Mouse (Mus musculus) naive thymus-derived CD4-positive, alpha-beta T cell, adult 2 months (primary cell): ENCODE measurements around the gene Kcnab1.
"Not testable (repeated sequence)": the region's sequence is repeated elsewhere in the genome, so short reads cannot be mapped to it uniquely, and the experiment has no call there.

Experiments used
- DNase-seq: peaks from one replicate; pipeline ENCODE4 v3.0.0-alpha.2; 2011; ENCODE audit warnings: low read depth

The Kcnab1 gene

DNA sequence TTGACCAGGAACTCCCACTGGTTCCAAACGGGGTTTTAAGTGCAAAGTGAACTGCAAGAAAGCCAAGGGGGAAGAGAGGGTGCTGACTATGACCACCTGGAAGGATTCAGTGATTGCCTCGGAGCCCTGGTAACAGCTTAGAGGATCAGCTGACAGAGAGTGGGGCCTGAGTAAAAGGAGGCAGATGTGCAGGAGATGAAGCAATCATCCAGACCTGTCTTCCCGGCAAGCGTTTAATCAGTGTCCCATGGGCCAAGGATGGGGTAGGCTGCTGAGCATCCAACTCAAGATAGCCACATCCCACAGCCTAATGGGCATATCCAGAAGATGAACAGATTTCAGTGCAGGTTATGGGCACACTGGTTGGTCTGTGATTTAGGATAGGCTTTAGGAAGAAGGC is 258.8 kb downstream of the Kcnab1 start:
- DNase-seq, result no peak

DNA sequence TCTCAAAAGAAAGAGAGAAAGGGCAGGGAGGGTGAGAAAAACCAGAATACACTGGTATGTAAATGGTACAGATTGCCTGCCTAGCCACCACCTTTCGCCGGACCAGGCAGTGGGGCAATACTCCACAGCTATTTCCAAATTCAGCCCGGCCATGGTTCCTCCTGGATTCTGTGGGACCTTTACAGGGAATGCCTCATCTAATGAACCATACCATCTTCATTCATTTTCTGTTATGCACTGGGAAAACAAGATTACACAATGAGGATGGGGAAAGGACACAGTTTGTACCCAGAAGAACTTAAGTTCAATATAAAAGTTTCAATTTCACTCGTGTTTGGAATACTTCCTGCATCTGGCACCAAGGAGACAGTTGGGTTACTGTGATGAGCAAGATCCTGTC is 263.4 kb downstream of the Kcnab1 start:
- no peak for DNase-seq

DNA sequence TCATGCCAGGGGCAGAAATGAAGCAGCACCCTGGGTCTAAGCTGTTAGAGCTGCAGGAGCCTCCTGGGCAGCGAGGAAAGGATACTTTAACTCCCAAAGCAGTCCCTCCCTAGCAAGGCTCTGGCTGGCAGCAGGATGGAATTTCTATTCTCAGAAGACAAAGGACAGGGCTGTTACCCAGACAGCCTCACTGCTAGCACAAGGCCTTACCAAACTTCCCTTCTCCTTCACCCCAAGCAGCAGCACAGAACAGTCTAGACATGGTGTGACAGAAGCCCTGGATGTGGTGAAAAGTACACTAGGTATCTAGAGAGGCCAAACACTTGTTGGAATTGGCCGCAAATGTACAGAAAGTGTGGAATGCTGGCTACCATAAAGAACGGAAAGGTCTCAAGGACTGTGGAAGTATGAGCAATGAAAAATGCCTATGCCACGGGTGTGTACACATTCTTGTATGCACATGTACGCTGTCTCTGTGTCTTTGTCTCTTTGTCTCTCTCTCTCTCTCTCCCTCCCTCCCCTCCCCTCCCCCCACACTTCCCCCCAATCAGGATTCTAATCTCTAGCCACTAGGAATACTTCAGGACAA is 264.5 kb downstream of the Kcnab1 start:
- no peak for DNase-seq

DNA sequence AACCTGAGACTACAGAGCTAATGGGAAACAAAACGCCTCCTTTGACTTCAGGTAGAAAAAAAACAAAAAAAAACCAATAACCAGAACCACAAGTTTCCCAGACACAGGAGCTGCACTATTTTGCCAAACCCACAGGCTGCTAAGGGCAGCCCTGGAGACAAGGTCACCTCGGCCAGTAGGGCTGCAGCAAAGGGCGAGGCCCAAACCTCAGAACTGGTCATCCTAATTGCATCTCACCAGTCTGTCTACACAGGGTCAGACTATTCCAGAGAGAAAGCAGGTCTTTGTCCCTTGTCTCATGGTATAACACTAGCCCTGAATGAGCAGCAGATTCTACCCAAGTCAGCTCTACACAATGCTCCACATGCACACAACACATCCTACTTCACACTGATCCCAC is 265.5 kb downstream of the Kcnab1 start:
- DNase-seq, result no peak

DNA sequence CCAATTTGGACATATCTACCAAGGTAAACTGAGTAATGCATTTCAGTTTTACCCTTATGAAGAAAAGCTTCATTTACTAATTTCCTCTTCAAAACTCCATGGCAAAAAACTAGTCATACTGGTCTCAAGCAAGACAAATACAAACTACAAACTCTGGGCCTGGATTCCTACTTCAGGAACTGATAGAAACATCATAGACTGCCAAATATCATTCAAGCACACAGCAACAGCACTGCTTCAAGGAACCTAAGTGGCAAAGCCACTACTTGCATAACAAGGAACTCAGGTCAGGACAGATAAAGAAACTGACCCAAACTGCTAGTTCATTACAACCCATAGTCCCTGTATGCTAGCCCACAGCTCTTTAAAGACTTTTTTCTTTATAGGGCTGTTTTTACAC is 269.5 kb downstream of the Kcnab1 start:
- no peak for DNase-seq

DNA sequence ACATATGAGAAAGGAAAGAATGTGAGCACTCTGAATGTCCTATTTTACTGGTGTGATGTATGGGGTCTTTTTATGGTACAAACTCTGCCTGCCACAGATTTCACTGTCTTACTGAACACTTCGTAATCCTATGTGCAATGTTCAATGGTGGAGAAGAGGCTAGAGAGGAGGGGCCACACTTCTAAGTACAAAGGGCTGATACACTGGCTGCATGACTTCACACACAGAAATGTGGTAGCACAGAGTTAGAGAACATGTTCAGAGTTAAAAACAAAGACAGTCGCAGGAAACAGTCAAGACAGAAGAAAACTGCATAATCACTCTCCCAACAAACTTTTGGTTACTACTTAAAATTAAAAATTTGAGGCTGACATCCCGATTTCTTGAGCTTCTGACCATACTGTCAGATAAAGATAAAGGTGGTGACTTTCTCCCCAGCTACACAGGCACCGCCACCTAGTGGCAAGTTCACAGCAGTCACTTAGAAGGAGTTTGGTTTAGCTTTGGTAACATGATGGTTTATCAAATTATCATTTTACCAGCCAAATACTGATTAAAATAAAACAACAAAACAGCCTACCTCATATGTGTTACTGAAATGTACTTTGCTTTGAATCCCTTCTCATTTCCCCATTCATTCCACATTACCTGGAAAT is 270.8 kb downstream of the Kcnab1 start:
- DNase-seq, result peak; percentile 48

DNA sequence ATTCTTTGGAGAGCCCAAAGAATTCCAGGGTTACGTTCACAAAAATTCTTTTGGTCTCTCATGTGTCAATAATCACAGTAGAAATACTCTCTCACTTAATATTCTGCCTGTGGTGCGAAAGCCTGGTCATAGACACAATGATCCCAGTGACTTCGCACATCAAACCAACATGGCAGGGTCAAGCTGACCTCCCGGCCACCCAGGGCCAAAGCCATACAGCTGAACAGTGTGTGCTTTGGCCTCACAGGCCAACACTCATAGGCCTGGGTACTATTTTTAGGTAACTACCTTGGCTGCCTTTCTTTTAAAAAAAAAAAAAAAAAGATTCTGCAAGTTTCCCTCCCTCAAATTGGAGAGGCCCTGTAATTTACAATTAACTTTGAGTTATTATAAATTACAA is 271.9 kb downstream of the Kcnab1 start:
- DNase-seq, result no peak

DNA sequence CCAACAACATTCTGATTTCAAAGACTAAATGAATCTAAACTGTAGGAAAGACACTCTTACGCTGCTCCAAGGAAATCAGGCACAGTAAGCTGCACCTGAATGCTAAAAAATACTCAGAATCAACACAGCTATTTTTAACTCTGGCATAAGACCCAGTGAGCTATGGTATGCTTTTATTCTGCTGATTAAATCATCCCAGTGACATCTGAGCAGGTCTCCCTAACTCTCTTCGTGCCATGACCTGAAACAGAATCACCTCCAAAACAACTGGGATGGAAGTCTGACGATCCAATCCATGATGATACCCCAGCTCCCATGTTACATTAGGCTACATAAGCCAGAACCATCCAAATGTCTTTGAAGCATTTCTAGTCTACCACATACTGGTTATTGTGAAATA is 275.2 kb downstream of the Kcnab1 start:
- no peak for DNase-seq

DNA sequence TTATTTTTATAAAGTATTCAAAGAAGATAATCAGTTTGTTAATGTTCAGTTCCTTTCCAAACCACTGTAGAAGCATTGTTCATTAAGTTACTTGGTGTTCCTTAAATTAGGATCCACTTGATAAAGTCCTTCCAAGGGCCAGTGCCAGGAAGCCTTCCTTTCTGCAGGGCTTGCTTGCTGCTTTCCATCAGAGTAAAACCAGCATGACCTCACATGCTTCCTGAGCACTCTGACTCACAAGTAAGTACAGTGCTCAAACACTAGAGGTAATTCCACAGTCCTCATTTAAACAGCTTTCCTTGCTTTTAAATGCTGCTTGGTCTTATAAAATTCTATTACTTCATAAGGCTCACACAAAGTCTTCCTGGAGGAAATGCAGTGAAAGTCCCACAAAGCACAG is 276.6 kb downstream of the Kcnab1 start:
- no peak for DNase-seq

DNA sequence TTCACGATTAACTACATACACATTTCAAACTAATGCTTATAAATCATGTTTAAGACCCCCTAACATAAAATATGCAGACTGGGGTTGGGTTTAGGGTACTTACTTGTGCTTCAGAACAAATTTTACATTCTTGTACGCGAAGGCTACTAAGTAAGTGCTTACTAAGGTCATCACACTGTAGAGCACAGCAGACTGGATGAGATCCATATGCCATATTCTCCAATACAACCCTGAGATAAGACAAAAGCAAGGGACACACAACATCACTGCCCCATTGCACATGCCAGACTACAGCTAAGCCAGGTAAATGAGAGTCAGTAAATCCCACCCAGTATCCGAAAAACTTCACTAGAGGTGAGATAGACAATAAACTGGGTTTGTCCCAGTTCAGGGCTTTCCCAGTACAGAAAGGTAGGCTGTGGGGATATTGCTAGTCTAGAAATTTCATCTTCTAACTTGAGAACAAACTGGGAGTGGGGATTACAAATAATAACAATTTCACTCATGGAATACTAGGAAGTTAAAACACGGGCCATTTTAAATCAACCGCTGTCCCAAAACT is 282.1 kb downstream of the Kcnab1 start:
- peak; percentile 17 for DNase-seq

DNA sequence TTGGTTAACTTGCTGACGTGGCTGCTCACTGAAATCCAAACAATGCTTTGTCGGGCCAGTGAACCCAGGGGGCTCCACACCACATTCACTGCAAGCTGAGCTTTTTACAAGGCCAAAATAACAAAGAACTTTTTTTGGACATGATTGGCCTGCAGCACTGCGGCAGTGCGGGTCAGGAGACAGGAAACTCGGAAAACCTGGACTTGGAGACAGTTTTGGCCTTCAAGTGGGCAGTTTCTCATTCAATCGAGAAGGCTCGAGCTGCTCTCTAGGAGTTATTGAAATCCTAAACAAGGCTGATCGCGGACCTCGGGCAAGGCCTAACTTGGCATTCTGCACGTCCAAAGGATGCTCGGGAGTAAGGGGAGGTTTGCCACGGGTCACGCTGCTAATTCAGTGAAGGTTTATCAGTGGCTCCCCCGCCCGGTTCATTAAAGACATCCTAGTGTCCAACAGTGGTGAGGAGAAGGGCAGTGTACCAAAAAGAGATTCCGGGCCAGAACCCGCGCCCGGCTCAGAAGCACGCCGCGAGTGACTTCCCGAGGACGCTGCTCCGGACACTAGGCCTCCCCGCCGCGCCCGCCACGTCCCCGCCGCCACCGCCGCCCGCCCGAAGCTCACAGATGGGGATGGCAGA is 282.7 kb downstream of the Kcnab1 start:
- peak; percentile 43 for DNase-seq

DNA sequence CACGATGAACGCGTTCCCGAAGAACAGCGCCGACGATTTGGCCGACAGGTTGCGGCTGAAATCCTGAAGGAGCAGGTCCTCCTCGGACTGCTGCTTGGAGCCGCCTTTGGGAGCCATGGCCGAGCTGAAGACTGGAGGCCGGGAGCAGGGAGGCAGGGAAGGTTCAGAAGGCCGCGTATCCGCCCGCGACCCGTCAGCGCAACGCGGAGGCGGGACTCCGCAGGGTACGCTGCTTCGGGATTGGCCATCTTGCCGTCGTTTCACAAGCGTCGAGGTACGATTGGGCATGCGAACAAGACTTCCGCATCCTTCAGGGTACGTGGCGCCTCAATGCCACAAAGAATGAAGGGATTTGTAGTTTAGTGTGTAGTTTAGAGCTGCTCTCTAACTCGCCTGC is 283.2 kb downstream of the Kcnab1 start, which contains the start of gene Ssr3:
Gene Ssr3 (minus strand): TSS at position 203 of the 397 bp plus-strand sequence.
- DNase-seq, result peak; percentile 96

DNA sequence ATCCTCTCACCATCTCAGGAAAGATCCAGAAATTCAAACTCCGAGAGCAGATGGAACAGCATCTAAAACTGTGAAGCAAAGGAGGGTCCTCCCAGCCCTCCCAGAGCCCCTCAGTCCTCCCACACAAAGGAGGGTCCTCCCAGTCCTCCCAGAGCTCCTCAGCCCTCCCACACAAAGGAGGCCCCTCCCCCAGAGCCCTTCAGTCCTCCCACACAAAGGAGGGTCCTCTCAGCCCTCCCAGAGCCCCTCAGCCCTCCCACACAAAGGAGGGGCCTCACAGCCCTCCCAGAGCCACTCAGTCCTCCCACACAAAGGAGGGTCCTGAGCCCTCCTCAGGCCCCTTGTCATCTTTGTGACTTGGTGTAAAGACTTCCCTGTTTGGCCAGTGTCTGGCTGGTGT is 285.9 kb downstream of the Kcnab1 start:
- DNase-seq, result not testable (repeated sequence)

DNA sequence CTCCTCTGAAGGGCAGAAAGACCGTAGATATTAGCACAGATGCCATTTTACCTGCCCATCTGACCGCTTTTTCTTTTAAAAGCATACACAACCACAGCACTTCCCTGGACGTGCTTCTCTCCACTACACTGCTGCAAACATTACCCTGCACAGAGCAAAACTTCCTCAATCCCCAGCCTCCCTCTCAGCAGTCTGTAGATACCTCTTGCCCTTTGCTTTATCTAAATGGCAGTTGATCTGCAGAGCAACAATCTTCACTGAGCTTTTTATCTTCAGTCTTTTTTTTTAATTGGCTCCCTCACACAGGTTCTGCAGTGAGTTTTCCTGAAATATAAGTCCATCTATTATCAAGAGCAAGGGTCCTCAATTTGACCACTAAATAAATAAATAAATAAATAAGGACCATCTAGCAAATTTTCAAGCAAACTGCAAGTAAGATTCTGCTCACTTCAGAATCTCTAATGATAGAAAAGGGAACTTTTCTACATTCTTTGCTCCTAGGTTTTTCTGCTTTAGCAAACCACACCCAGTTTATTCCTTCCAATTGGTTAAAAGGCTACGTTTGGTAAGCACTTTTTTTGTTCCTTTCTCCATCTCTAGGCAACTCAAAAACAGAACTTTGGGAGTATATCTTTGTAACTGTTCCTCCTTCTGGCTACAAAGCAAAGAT is 287.8 kb downstream of the Kcnab1 start:
- DNase-seq, result no peak

DNA sequence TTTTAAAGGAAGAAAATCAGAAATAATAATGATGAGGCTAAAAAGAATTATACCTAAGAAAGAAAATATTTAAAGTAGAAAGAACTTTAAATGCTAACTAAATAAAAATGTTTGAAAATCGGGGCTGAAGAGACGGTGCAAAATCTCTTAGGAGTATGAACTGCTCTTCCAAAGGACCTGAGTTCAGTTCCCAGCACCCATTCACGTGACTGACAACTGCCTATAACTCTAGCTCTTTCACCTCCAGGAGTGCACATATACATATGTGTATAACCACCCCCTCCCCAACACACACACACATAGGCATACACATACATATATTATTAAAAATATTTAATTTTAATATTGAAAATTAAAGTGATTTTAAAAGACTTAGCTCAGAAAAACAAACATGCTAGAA is 288.4 kb downstream of the Kcnab1 start:
- no peak for DNase-seq

DNA sequence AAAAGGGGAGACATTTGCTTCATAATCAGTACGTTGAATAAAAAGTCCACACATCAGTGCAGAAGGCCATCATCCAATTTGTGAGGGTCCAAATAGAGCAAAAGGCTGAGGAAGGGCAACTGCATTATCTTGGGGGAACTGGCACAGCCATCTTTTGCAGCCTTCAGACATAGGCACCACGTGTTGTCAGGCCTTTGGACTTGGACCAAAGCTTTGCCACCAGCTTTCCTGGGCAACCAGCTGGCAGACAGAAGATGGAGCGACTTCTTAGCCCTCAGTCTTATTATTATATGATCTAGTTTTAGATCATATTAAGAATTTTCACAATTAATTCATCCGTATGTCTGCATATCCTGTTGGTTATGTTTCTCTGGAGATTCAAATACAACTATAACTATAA is 296.6 kb downstream of the Kcnab1 start:
- no peak for DNase-seq

DNA sequence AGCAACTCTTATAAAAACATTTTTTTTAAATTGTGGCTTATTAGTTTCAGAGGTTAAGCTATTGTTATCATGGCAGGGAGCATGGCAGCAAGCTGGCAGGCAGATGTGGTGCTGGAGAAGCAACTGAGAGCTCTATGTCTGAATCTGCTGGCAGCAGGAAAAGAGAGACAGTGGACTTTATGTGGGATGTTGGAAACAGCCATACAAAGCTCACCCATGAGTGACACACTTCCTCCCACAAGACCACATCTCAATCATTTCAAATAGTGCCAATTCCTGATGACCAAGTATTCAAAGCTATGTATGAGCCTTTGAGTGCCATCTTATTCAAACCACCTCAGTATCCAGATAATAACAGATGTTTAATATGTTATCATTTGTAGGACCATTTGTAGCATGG is 298.7 kb downstream of the Kcnab1 start:
- no peak for DNase-seq

DNA sequence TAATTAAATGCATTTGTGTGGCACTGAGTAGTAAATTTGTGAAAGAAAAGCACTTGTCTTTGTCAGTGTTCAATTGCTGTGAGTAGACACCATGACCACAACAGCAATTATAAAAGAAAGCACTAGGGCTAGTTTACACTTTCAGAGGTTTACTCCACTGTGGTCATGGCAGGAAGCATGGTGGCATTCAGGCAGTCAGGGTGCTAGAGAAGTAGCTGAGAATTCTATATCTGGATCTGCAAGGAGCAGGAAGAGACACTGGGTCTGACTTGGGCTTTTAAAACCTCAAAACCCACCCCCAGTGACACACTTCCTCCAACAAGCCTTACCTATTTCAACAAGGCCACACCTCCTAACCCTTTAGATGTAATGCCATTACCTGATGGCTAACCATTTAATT is 307.4 kb downstream of the Kcnab1 start:
- DNase-seq, result no peak

DNA sequence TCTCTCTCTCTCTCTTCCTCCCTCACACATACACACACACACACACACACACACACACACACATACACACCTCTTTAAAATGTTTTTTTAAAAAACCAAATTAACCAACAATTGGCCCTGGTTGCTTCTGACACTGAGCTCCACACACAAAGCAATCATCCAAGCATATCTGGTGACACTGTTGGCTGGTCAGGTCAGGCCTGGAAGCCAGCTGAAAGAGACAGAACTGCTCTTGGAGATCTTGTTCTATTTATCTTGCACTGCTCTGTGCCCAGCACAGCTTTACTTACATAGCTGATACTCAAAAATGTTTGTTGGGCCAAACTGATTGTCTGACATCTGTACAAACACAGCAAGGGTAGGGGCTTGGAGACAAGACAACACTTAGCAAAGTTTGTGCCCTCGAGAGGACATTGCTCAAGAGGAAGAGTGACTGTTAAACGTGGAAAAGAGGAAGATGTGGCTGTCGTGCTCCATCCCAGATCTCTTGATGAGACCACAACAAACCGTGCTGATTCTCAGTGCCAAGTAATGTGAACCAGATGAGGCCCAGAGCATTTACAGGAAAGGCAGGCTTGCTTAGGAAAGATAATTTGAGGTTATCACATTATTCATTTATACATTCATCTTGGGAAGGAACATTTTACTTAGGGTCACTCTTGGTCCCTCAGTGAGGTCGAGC is 308.9 kb downstream of the Kcnab1 start:
- DNase-seq, result no peak

DNA sequence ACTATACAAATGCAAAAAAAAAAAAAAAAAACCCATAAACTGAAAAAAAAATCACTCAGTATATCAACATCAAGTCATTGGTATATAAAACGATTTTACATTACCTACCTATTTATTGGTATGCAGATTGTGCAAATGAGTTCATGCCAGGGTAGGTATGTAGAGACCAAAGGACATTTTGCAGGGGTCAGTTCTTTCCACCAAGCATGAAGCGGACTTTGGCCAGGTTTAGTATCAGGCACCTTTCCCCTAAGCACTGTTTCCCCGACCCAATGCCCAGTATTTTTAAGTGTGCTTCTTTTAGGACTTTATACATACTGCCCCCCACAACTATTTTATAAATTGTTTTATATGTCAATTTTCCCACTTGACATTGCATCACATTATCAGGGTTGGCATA is 310.5 kb downstream of the Kcnab1 start:
- DNase-seq, result no peak
